Mouse (Mus musculus) CH12.LX (cell line): ENCODE results near the gene Tmem50a. TPM values are rescaled to one million over a fixed set of nuclear protein-coding genes. Genes with fewer than 3 reads are reported as not detected.

ENCODE experiments used
- DNase-seq: peaks from one replicate; pipeline ENCODE4 v3.0.0-alpha.2; 2013; ENCODE audit errors: extremely low read depth
- H3K27ac ChIP-seq: 2 replicates; pipeline ENCODE4 v1.5.1; 2012; ENCODE audit warnings: low read depth, mild to moderate bottlenecking, control low read depth, moderate library complexity; ENCODE audit not compliant: insufficient read depth
- H3K27me3 ChIP-seq: replicated peaks from 2 replicates; pipeline ENCODE3; 2012; ENCODE audit warnings: inconsistent platforms
- H3K36me3 ChIP-seq, 2 experiments: replicated peaks in 1 of 2; 2 replicates each; pipeline versions ENCODE3 to v1.6.1; 2012; ENCODE audit warnings: inconsistent platforms in 1 of 2, low read length in 1 of 2, mild to moderate bottlenecking in 1 of 2, mixed read lengths in 1 of 2, moderate library complexity in 1 of 2; ENCODE audit not compliant: control insufficient read depth in 1 of 2, insufficient read depth in 1 of 2
- H3K4me1 ChIP-seq, 2 experiments: 2 replicates each; pipeline ENCODE4 v1.6.1; 2012; ENCODE audit warnings: inconsistent platforms in 1 of 2, moderate library complexity in 1 of 2; ENCODE audit not compliant: insufficient read depth in 2 of 2, control insufficient read depth in 1 of 2
- H3K4me2 ChIP-seq: 2 replicates; pipeline ENCODE4 v1.6.1; 2012; ENCODE audit warnings: low read depth, mild to moderate bottlenecking, control low read depth; ENCODE audit not compliant: poor library complexity, insufficient read depth, severe bottlenecking
- H3K4me3 ChIP-seq, 3 experiments: fragments of 150-350 bp in 1 of 3; sonication (generic) in 1 of 3; replicated peaks in 1 of 3; 2 replicates each; pipeline versions ENCODE3 to v1.5.1; 2011 to 2012; ENCODE audit warnings: low read depth in 2 of 3, low read length in 2 of 3, mild to moderate bottlenecking in 2 of 3, moderate library complexity in 2 of 3, control low read depth in 1 of 3, improper control_type of control experiment in 1 of 3, inconsistent platforms in 1 of 3, mixed read lengths in 1 of 3; ENCODE audit not compliant: poor library complexity in 1 of 3
- H3K79me2 ChIP-seq: replicated peaks from 2 replicates; pipeline ENCODE4 v1.6.1; 2012; ENCODE audit warnings: mild to moderate bottlenecking, moderate library complexity; ENCODE audit not compliant: control insufficient read depth, poor library complexity, insufficient read depth, severe bottlenecking; ENCODE audit errors: extremely low read depth
- H3K9ac ChIP-seq: 2 replicates; pipeline ENCODE4 v1.6.1; 2012; ENCODE audit warnings: low read depth, mild to moderate bottlenecking, control low read depth, moderate library complexity; ENCODE audit not compliant: insufficient read depth
- H3K9me3 ChIP-seq: replicated peaks from 2 replicates; pipeline ENCODE3; 2012; ENCODE audit warnings: low read length, inconsistent platforms, mixed read lengths
- CHD2 ChIP-seq: IDR thresholded peaks from 2 replicates; pipeline ENCODE4 v1.6.1; 2011; ENCODE audit warnings: low read length, improper control_type of control experiment
- CTCF ChIP-seq, 2 experiments: IDR thresholded peaks in 1 of 2; conservative IDR thresholded peaks in 1 of 2; 2 replicates each; pipeline ENCODE4 v1.5.1; 2011 to 2012; ENCODE audit warnings: low read depth in 2 of 2, low read length in 2 of 2, improper control_type of control experiment in 1 of 2, inconsistent platforms in 1 of 2, mild to moderate bottlenecking in 1 of 2, moderate library complexity in 1 of 2
- E2F4 ChIP-seq: IDR thresholded peaks from 2 replicates; pipeline ENCODE4 v1.6.1; 2011; ENCODE audit warnings: low read depth, low read length, improper control_type of control experiment; ENCODE audit not compliant: insufficient replicate concordance
- ELF1 ChIP-seq: IDR thresholded peaks from 2 replicates; pipeline ENCODE4 v1.6.1; 2014; ENCODE audit warnings: low read depth, mild to moderate bottlenecking, inconsistent platforms, low read length, improper control_type of control experiment
- EP300 ChIP-seq: IDR thresholded peaks from 2 replicates; pipeline ENCODE4 v1.6.1; 2011; ENCODE audit warnings: low read length, improper control_type of control experiment
- HCFC1 ChIP-seq: IDR thresholded peaks from 2 replicates; pipeline ENCODE4 v1.6.1; 2012; ENCODE audit warnings: low read depth, mild to moderate bottlenecking, inconsistent platforms, low read length, improper control_type of control experiment
- JUN ChIP-seq: IDR thresholded peaks from 2 replicates; pipeline ENCODE4 v1.6.1; 2011; ENCODE audit warnings: low read depth, mild to moderate bottlenecking, low read length, improper control_type of control experiment, moderate library complexity; ENCODE audit not compliant: insufficient read depth
- JUND ChIP-seq: conservative IDR thresholded peaks from 2 replicates; pipeline ENCODE4 v1.6.1; 2011; ENCODE audit warnings: low read depth, low read length, improper control_type of control experiment
- MAZ ChIP-seq: IDR thresholded peaks from 2 replicates; pipeline ENCODE4 v1.6.1; 2012; ENCODE audit warnings: low read depth, mild to moderate bottlenecking, inconsistent platforms, low read length, improper control_type of control experiment, moderate library complexity
- MEF2A ChIP-seq: IDR thresholded peaks from 2 replicates; pipeline ENCODE4 v1.6.1; 2014; ENCODE audit warnings: low read depth, mild to moderate bottlenecking, inconsistent platforms, low read length, improper control_type of control experiment, borderline replicate concordance
- MXI1 ChIP-seq: IDR thresholded peaks from 2 replicates; pipeline ENCODE4 v1.6.1; 2011; ENCODE audit warnings: mild to moderate bottlenecking, low read depth, low read length, improper control_type of control experiment
- PAX5 ChIP-seq: IDR thresholded peaks from 2 replicates; pipeline ENCODE4 v1.6.1; 2012; ENCODE audit warnings: low read length, inconsistent platforms, mixed read lengths
- POLR2AphosphoS2 ChIP-seq: IDR thresholded peaks from 2 replicates; pipeline ENCODE4 v1.6.1; 2011; ENCODE audit warnings: low read depth, low read length, improper control_type of control experiment
- RAD21 ChIP-seq: IDR thresholded peaks from 2 replicates; pipeline ENCODE4 v1.6.1; 2011; ENCODE audit warnings: low read depth, mild to moderate bottlenecking, low read length, improper control_type of control experiment, moderate library complexity
- SIN3A ChIP-seq: IDR thresholded peaks from 2 replicates; pipeline ENCODE4 v1.6.1; 2012; ENCODE audit warnings: low read length, improper control_type of control experiment, inconsistent platforms
- SMC3 ChIP-seq: IDR thresholded peaks from 2 replicates; pipeline ENCODE4 v1.6.1; 2011; ENCODE audit warnings: low read depth, low read length, improper control_type of control experiment
- TBP ChIP-seq: conservative IDR thresholded peaks from 2 replicates; pipeline ENCODE4 v1.6.1; 2011; ENCODE audit warnings: low read depth, low read length, improper control_type of control experiment
- TCF12 ChIP-seq: IDR thresholded peaks from 2 replicates; pipeline ENCODE4 v1.6.1; 2014; ENCODE audit warnings: low read depth, mild to moderate bottlenecking, inconsistent platforms, low read length, improper control_type of control experiment
- USF1 ChIP-seq: IDR thresholded peaks from 2 replicates; pipeline ENCODE4 v1.6.1; 2014; ENCODE audit warnings: low read depth, mild to moderate bottlenecking, inconsistent platforms, low read length, improper control_type of control experiment
- ZKSCAN1 ChIP-seq: IDR thresholded peaks from 2 replicates; pipeline ENCODE4 v1.6.1; 2012; ENCODE audit warnings: low read depth, inconsistent platforms, low read length, improper control_type of control experiment, borderline replicate concordance
- ZMIZ1 ChIP-seq: IDR thresholded peaks from 2 replicates; pipeline ENCODE4 v1.6.1; 2012; ENCODE audit warnings: low read depth, mild to moderate bottlenecking, inconsistent platforms, low read length, improper control_type of control experiment
- ZNF384 ChIP-seq: IDR thresholded peaks from 2 replicates; pipeline ENCODE4 v1.6.1; 2012; ENCODE audit warnings: low read depth, low read length, improper control_type of control experiment, inconsistent platforms
- dilution Hi-C: fragments of 300-500 bp; cut with MboI; formaldehyde crosslinking; loops from 2 replicates; pipeline ENCODE4 v1.14.3; 2020; ENCODE audit warnings: low sequenced_read_pairs; ENCODE audit not compliant: extremely low pct_unique_long_range_greater_than_20kb, extremely low pct_ligation_motif_present
- in situ Hi-C: fragments of 300-500 bp; cut with MboI; formaldehyde crosslinking; loops from 3 replicates; pipeline ENCODE4 v1.14.3; 2019; ENCODE audit warnings: low sequenced_read_pairs, low pct_ligation_motif_present, low pct_unique_long_range_greater_than_20kb, mixed read lengths
- polyA plus RNA-seq: library from polyadenylated mRNA; unstranded; fragments of >175 nt; gene quantifications from 2 replicates; pipeline ENCODE4 v1.2.1, GENCODE M21; 2012; ENCODE audit warnings: low read depth; ENCODE audit not compliant: insufficient read length
- total RNA-seq, 2 experiments: library from RNA; depleted of rRNA; stranded (reverse); fragments of 300-350 nt in 1 of 2; fragments of >200 nt in 1 of 2; gene quantifications; 2 replicates each; pipeline ENCODE4 v1.2.3; 2012 to 2014

The Tmem50a gene
- total and polyA plus RNA-seq, 3 experiments: 95.8 to 133 (median 131) TPM

DNA sequence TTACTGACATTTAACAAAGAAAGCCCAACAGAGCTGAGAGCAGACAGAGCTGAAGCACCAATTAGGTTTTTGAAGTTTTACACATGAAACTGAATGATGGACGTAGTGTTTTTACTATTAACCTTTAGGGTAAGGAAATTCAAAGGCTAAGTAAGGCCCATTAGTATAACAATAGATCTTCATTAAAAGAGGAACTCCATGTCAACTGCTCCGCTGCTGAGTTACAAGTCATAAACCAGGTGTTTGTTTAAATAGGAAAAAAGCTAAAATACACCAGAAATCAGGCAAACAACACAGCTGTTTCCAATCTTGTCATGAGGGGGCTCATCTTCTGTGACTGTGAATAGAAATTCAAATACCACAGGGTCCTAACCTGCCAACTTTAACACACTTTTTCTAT, 63.6 kb downstream of the Tmem50a start:
- Histone ChIP-seq H3K4me2 (no peak overlapping the region), H3K27me3 (peaks cover 18% of the 10 kb centered on the region), H3K9me3 (no peaks in the 10 kb centered on the region), H3K9ac (no peak overlapping the region), H3K79me2 (peaks cover 5% of the 10 kb centered on the region; the same call in 1 of the 2 replicates), H3K4me3 (no peak overlapping the region), H3K4me1 (peaks cover 4 to 13% of the 10 kb centered on the region in 2 experiments; a peak in 2 of 4 replicates), H3K36me3 (peaks cover 0 to 2% of the 10 kb centered on the region in 2 experiments), H3K27ac (no peak overlapping the region)
- in situ Hi-C loops: no loop called here
- DNase-seq: no peak
- TF ChIP-seq MAZ (no peak), USF1 (no peak), EP300 (no peak), CHD2 (no peak), JUND (no peak), ZMIZ1 (no peak), JUN (no peak), SIN3A (no peak), TBP (no peak), TCF12 (no peak), RAD21 (no peak), ZNF384 (no peak), MEF2A (no peak), ELF1 (no peak), CTCF (conservative IDR thresholded peaks at IDR 0.05 in 1 of 2, IDR thresholded peaks at IDR 0.05 in 1 of 2; ENCODE audit: low read depth in 2 of 2, low read length in 2 of 2) (no peak), HCFC1 (no peak), E2F4 (no peak), POLR2AphosphoS2 (no peak)
- dilution Hi-C loops: no loop called here

DNA sequence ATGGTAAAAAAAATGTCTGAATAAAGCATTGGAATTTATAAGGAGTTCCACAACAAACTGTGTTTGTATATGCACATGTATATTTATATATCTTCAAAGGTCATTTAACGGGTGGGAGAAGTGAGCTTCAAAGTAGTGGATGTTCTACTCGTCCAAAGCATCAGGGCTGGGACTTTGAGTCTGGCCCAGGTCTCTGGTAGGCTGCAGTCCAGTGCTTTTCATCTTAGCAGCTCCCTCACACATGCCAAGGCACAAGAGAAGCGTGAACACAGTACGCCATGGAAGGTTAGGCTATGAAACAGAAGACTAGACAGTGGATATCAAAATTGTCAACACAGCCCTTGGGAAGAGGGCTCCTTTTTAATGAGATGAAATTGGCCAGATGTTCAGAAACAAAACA, 64.3 kb downstream of the Tmem50a start:
- Histone ChIP-seq H3K4me2 (no peak overlapping the region), H3K27ac (no peak overlapping the region), H3K36me3 (peaks cover 0 to 2% of the 10 kb centered on the region in 2 experiments), H3K27me3 (peaks cover 11% of the 10 kb centered on the region), H3K9ac (no peak overlapping the region), H3K79me2 (peaks cover 5% of the 10 kb centered on the region; the same call in 1 of the 2 replicates), H3K9me3 (no peaks in the 10 kb centered on the region), H3K4me1 (peaks cover 5 to 15% of the 10 kb centered on the region in 2 experiments; a peak in 2 of 4 replicates), H3K4me3 (no peak overlapping the region)
- dilution Hi-C loops (no loop called here), in situ Hi-C loops (no loop called here)
- no peak for TF ChIP-seq ZKSCAN1
- no peak for TF ChIP-seq SMC3
- TF ChIP-seq MXI1: no peak
- no peak for TF ChIP-seq PAX5
- TF ChIP-seq MEF2A: no peak
- no peak for TF ChIP-seq JUND
- no peak for TF ChIP-seq ELF1
- no peak for TF ChIP-seq TCF12
- TF ChIP-seq HCFC1: no peak
- TF ChIP-seq POLR2AphosphoS2: no peak
- TF ChIP-seq JUN: no peak
- DNase-seq: no peak

Other genes with a start within 250 kb of the Tmem50a start
- 0.04 TPM in 2 replicates for gene Man1c1, start 210.7 kb downstream of the Tmem50a start, total RNA-seq (2012; rRNA removed)
- 0.09 and 0.20 TPM in 2 replicates for gene Man1c1, start 210.7 kb downstream of the Tmem50a start, total RNA-seq (2014; rRNA removed)
- gene Man1c1, start 210.7 kb downstream of the Tmem50a start, polyA plus RNA-seq: 0.42 and 0.44 TPM in 2 replicates
- gene Ldlrap1, start 147.0 kb downstream of the Tmem50a start, total RNA-seq (2012; rRNA removed): 2.2 and 2.4 TPM in 2 replicates
- 1.1 and 1.4 TPM in 2 replicates for gene Ldlrap1, start 147.0 kb downstream of the Tmem50a start, total RNA-seq (2014; rRNA removed)
- gene Ldlrap1, start 147.0 kb downstream of the Tmem50a start, polyA plus RNA-seq: 2.2 and 3.7 TPM in 2 replicates
- 15.8 and 16.6 TPM in 2 replicates for gene Maco1, start 61.7 kb downstream of the Tmem50a start, total RNA-seq (2012; rRNA removed)
- gene Maco1, start 61.7 kb downstream of the Tmem50a start, total RNA-seq (2014; rRNA removed): 17.3 and 19.6 TPM in 2 replicates
- 19.8 and 22.3 TPM in 2 replicates for gene Maco1, start 61.7 kb downstream of the Tmem50a start, polyA plus RNA-seq
- gene Rhd, start 50.5 kb downstream of the Tmem50a start, total RNA-seq (2012; rRNA removed): 0.92 and 1.1 TPM in 2 replicates
- 0.82 and 1.3 TPM in 2 replicates for gene Rhd, start 50.5 kb downstream of the Tmem50a start, total RNA-seq (2014; rRNA removed)
- gene Rhd, start 50.5 kb downstream of the Tmem50a start, polyA plus RNA-seq: 0.79 and 1.1 TPM in 2 replicates
- 61.3 and 71.9 TPM in 2 replicates for gene Rsrp1, start 8.6 kb upstream of the Tmem50a start, total RNA-seq (2012; rRNA removed)
- gene Rsrp1, start 8.6 kb upstream of the Tmem50a start, total RNA-seq (2014; rRNA removed): 51.2 and 62.7 TPM in 2 replicates
- gene Rsrp1, start 8.6 kb upstream of the Tmem50a start, polyA plus RNA-seq: 69.4 and 86.8 TPM in 2 replicates
- 59.2 and 63.5 TPM in 2 replicates for gene Syf2, start 15.9 kb upstream of the Tmem50a start, total RNA-seq (2012; rRNA removed)
- gene Syf2, start 15.9 kb upstream of the Tmem50a start, total RNA-seq (2014; rRNA removed): 77.1 and 93.8 TPM in 2 replicates
- 76.1 and 89.0 TPM in 2 replicates for gene Syf2, start 15.9 kb upstream of the Tmem50a start, polyA plus RNA-seq
- gene Runx3, start 205.6 kb upstream of the Tmem50a start, total RNA-seq (2012; rRNA removed): 13.7 and 19.7 TPM in 2 replicates
- 2.4 and 5.0 TPM in 2 replicates for gene Runx3, start 205.6 kb upstream of the Tmem50a start, total RNA-seq (2014; rRNA removed)
- gene Runx3, start 205.6 kb upstream of the Tmem50a start, polyA plus RNA-seq: 48.0 and 61.1 TPM in 2 replicates